Mouse (Mus musculus) ES-Bruce4 (cell line): ENCODE measurements around the gene Meis2.

ENCODE experiments used
- CTCF ChIP-seq: IDR thresholded peaks from one replicate; pipeline ENCODE4 v1.8.1; 2011; ENCODE audit warnings: low read depth, low read length
- EP300 ChIP-seq: IDR thresholded peaks from 2 replicates; pipeline ENCODE4 v1.6.1; 2011; ENCODE audit warnings: low read depth, low read length; ENCODE audit not compliant: insufficient read depth
- POLR2A ChIP-seq: IDR thresholded peaks from one replicate; pipeline ENCODE4 v1.8.1; 2011; ENCODE audit warnings: low read length; ENCODE audit not compliant: insufficient read depth

GRCm38 (mm10) chr2:115897559-115897958 is 168.1 kb downstream of the Meis2 start:
- TF ChIP-seq CTCF (no peak), POLR2A (no peak), EP300 (no peak)
